Mouse (Mus musculus) megakaryocyte, embryonic 14.5 days (primary cell): Measurements from ENCODE around the gene Zbtb21.

ENCODE experiments used
- FLI1 ChIP-seq: IDR thresholded peaks from 2 replicates; pipeline ENCODE4 v1.6.1; 2012; ENCODE audit warnings: low read length, inconsistent platforms, mixed read lengths
- GATA1 ChIP-seq: IDR thresholded peaks from 3 replicates; pipeline ENCODE4 v1.6.1; 2012; ENCODE audit warnings: mixed read lengths, low read length, inconsistent platforms, borderline replicate concordance

DNA sequence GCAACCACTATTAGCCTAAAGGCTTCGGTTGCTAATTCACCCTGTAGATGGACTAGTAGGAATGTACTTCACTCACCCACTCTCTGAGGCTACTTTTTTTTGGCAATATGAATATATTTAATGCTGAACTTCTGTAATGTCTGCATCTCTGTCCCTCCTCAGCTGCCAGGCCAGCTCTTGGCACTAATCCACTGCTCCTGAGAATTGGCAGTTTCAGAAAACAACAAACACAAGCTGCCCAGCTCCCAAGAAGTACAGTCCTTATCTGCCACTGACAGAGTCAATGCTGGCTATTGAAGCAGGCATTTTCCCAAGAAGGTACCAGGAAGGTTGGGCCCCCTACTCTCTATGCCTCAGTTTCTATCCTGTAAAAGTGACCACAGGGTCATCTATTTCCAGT, 53.1 kb downstream of the Zbtb21 start:
- TF ChIP-seq GATA1 (no peak), FLI1 (no peak)
